Mouse (Mus musculus): ENCODE data around the gene Calm3. TPM values are rescaled to one million over a fixed set of nuclear protein-coding genes. Genes with fewer than 3 reads are reported as not detected.

Calm3 gene
- polyA plus RNA-seq, 1 experiment from 2014 or later, result 98.4 TPM

- ATAC-seq (replicated peaks; ENCODE audit: insufficient number of reproducible peaks, insufficient read depth, low FRiP score, low read depth), result no peak
- Histone ChIP-seq H3K36me3 (peaks cover 22% of the 10 kb centered on the region), H3K27ac (peak overlapping the region; percentile 59), H3K4me3 (peak overlapping the region; percentile 89), H3K9ac (peak overlapping the region; percentile 98), H3K4me2 (peak overlapping the region; percentile 85), H3K9me3 (replicated peaks) (no peaks in the 10 kb centered on the region), H3K4me1 (replicated peaks) (peaks cover 60% of the 10 kb centered on the region), H3K27me3 (no peaks in the 10 kb centered on the region)
- 52% methylated on average over 21 of the region's 21 CpGs for WGBS
Measured at GRCm38 (mm10) chr7:16920818-16921791, 2.8 kb downstream of the Calm3 start.

GRCm38 (mm10) chr7:16920150-16920579 lies 3.7 kb downstream of the Calm3 start:
- Histone ChIP-seq H3K9ac (0 out of 2 replicates have a peak overlapping the region, but pooled peaks have one; percentile 13), H3K4me1 (replicated peaks) (peaks cover 60% of the 10 kb centered on the region), H3K27ac (0 out of 2 replicates have a peak overlapping the region, but pooled peaks have one; percentile 24), H3K9me3 (replicated peaks) (no peaks in the 10 kb centered on the region), H3K4me3 (no peak overlapping the region), H3K36me3 (peaks cover 30% of the 10 kb centered on the region), H3K27me3 (no peaks in the 10 kb centered on the region), H3K4me2 (0 out of 2 replicates have a peak overlapping the region, but pooled peaks have one; percentile 11)
- ATAC-seq (replicated peaks; ENCODE audit: insufficient number of reproducible peaks, insufficient read depth, low FRiP score, low read depth), result no peak
- 77% methylated on average over 7 of the region's 7 CpGs for WGBS

- ATAC-seq (replicated peaks; ENCODE audit: insufficient number of reproducible peaks, insufficient read depth, low FRiP score, low read depth), result no peak
- Histone ChIP-seq H3K4me2 (0 out of 2 replicates have a peak overlapping the region, but pooled peaks have one; percentile 11), H3K27me3 (no peaks in the 10 kb centered on the region), H3K9ac (0 out of 2 replicates have a peak overlapping the region, but pooled peaks have one; percentile 13), H3K9me3 (replicated peaks) (no peaks in the 10 kb centered on the region), H3K27ac (0 out of 2 replicates have a peak overlapping the region, but pooled peaks have one; percentile 24), H3K4me1 (replicated peaks) (peaks cover 57% of the 10 kb centered on the region), H3K36me3 (peaks cover 36% of the 10 kb centered on the region), H3K4me3 (no peak overlapping the region)
- WGBS, result 72% methylated on average over 13 of the region's 13 CpGs
Measured at GRCm38 (mm10) chr7:16919395-16920149, 4.3 kb downstream of the Calm3 start.

GRCm38 (mm10) chr7:16918670-16919069 lies 5.2 kb downstream of the Calm3 start:
- ATAC-seq (replicated peaks; ENCODE audit: insufficient number of reproducible peaks, insufficient read depth, low FRiP score, low read depth), result no peak
- Histone ChIP-seq H3K9me3 (replicated peaks) (no peaks in the 10 kb centered on the region), H3K9ac (no peak overlapping the region), H3K4me3 (no peak overlapping the region), H3K36me3 (peaks cover 38% of the 10 kb centered on the region), H3K4me1 (replicated peaks) (peaks cover 57% of the 10 kb centered on the region), H3K27ac (no peak overlapping the region), H3K27me3 (no peaks in the 10 kb centered on the region), H3K4me2 (no peak overlapping the region)
- 78% methylated on average over 3 of the region's 3 CpGs for WGBS

- H3K36me3 ChIP-seq, result peaks cover 38% of the 10 kb centered on the region
- H3K9ac ChIP-seq, result no peak overlapping the region
- no peaks in the 10 kb centered on the region for H3K9me3 ChIP-seq (replicated peaks)
- H3K27ac ChIP-seq, result no peak overlapping the region
- WGBS, result 75% methylated on average over 9 of the region's 9 CpGs
- no peak for ATAC-seq (replicated peaks; ENCODE audit: insufficient number of reproducible peaks, insufficient read depth, low FRiP score, low read depth)
- no peaks in the 10 kb centered on the region for H3K27me3 ChIP-seq
- H3K4me1 ChIP-seq (replicated peaks), result peaks cover 56% of the 10 kb centered on the region
- no peak overlapping the region for H3K4me3 ChIP-seq
- no peak overlapping the region for H3K4me2 ChIP-seq
Measured at GRCm38 (mm10) chr7:16918014-16918413, 5.9 kb downstream of the Calm3 start.

- Histone ChIP-seq H3K4me3 (no peak overlapping the region), H3K36me3 (peaks cover 38% of the 10 kb centered on the region), H3K9me3 (replicated peaks) (no peaks in the 10 kb centered on the region), H3K4me1 (replicated peaks) (peaks cover 50% of the 10 kb centered on the region), H3K9ac (no peak overlapping the region), H3K4me2 (no peak overlapping the region), H3K27ac (no peak overlapping the region), H3K27me3 (no peaks in the 10 kb centered on the region)
- ATAC-seq (replicated peaks; ENCODE audit: insufficient number of reproducible peaks, insufficient read depth, low FRiP score, low read depth), result no peak
- WGBS, result 68% methylated on average over 11 of the region's 11 CpGs
Measured at GRCm38 (mm10) chr7:16917447-16917846, 6.5 kb downstream of the Calm3 start.

GRCm38 (mm10) chr7:16916342-16917265 lies 7.3 kb downstream of the Calm3 start:
- no peak overlapping the region for H3K4me2 ChIP-seq
- no peaks in the 10 kb centered on the region for H3K27me3 ChIP-seq
- H3K36me3 ChIP-seq, result peaks cover 38% of the 10 kb centered on the region
- H3K4me3 ChIP-seq, result no peak overlapping the region
- peaks cover 42% of the 10 kb centered on the region for H3K4me1 ChIP-seq (replicated peaks)
- no peaks in the 10 kb centered on the region for H3K9me3 ChIP-seq (replicated peaks)
- H3K27ac ChIP-seq, result no peak overlapping the region
- no peak overlapping the region for H3K9ac ChIP-seq
- no peak for ATAC-seq (replicated peaks; ENCODE audit: insufficient number of reproducible peaks, insufficient read depth, low FRiP score, low read depth)
- WGBS, result 60% methylated on average over 30 of the region's 30 CpGs

- Histone ChIP-seq H3K4me1 (replicated peaks) (peaks cover 33% of the 10 kb centered on the region), H3K36me3 (peaks cover 38% of the 10 kb centered on the region), H3K9me3 (replicated peaks) (no peaks in the 10 kb centered on the region), H3K27me3 (0 out of 2 replicates have a peak, but pooled peaks cover 7% of the 10 kb centered on the region), H3K27ac (no peak overlapping the region), H3K4me2 (no peak overlapping the region), H3K9ac (no peak overlapping the region), H3K4me3 (no peak overlapping the region)
- ATAC-seq (replicated peaks; ENCODE audit: insufficient number of reproducible peaks, insufficient read depth, low FRiP score, low read depth), result no peak
- 84% methylated on average over 32 of the region's 32 CpGs for WGBS
Measured at GRCm38 (mm10) chr7:16915461-16916340, 8.2 kb downstream of the Calm3 start.

- peaks cover 13% of the 10 kb centered on the region; the same call in 1 of the 2 replicates for H3K27me3 ChIP-seq
- no peaks in the 10 kb centered on the region for H3K9me3 ChIP-seq (replicated peaks)
- no peak overlapping the region for H3K27ac ChIP-seq
- peaks cover 38% of the 10 kb centered on the region for H3K36me3 ChIP-seq
- peaks cover 29% of the 10 kb centered on the region for H3K4me1 ChIP-seq (replicated peaks)
- H3K9ac ChIP-seq, result no peak overlapping the region
- ATAC-seq (replicated peaks; ENCODE audit: insufficient number of reproducible peaks, insufficient read depth, low FRiP score, low read depth), result no peak
- WGBS, result 83% methylated on average over 18 of the region's 18 CpGs
- H3K4me3 ChIP-seq, result no peak overlapping the region
- H3K4me2 ChIP-seq, result no peak overlapping the region
Measured at GRCm38 (mm10) chr7:16914453-16915343, 9.2 kb downstream of the Calm3 start.
